Mouse (Mus musculus) kidney, postnatal 36 days (tissue): ENCODE measurements around the gene Neurl3.

Experiments
- DNase-seq, 2 experiments: peaks; one replicate each; pipeline ENCODE4 v3.0.0; 2021 to 2022; ENCODE audit warnings: mixed read lengths in 2 of 2

Neurl3 gene

DNA sequence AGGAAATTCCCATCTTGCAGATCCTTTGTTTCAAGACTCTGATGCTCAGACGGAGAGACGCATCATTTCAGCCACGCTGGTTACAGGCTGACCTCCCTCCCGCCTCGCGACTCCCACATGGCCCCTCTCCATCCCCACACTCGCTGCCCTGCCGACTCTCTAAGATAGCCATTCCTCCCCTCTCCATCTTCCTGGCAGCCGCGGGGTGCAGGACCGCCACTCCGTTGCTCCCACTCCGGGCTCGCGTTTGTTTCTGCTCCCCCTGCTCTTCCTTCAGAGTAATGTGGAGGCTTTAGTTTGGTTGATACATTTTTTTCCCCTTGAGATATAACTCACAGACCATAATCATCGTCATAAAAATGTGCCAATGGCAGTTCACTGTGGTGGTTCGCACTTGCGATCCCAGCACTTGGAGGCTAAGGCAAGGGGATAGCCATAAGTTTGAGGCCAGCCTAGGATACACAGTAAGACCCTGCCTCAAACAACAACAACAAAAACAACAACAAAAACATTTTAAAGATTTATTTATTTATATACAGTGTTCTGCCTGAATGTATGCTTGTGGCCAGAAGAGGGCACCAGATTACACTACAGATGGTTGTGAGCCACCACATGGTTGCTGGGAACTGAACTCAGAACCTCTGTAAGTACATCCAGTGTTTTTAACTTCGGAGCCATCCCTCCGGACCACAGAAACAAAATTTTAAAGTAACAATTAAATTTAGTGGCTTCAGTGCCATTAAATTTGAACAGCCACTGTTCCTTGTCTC lies 18.4 kb downstream of the Neurl3 start:
- no peak for DNase-seq

DNA sequence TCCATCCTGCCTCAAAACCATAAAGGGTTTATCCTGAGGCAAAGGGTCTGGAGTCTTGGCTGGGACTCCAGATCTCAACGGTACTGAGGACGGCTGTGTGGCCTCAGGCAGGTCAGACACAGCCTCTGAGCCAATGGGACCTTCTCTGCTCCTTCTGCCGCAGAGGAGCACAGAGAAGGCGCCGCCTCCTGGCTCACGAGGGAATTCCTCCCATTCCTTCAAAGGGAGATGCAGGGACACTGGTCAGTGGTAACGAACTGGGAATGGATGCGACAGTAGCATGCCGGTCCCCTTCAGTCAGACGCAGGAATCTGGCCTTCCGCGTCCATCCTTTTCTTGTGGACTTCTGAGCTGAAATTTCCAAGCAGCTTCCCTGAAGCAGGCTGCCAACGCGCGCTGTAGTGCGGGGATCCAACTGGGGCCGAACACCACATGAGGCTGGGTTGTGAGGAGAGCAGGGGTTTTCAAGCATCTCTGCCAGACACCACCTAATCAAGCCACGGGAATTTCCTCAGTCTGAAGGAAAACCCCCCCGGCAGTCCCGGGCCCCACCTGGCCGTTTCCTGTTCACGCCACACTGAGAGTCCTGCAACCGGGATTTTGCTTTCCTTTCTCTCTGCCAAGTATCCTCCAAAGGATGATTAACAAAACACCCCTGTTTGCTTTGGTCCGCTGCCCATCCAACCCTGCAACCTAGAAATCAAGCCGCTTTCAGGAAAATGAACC lies 19.7 kb downstream of the Neurl3 start:
- peak; percentile 71 to 78 for DNase-seq

DNA sequence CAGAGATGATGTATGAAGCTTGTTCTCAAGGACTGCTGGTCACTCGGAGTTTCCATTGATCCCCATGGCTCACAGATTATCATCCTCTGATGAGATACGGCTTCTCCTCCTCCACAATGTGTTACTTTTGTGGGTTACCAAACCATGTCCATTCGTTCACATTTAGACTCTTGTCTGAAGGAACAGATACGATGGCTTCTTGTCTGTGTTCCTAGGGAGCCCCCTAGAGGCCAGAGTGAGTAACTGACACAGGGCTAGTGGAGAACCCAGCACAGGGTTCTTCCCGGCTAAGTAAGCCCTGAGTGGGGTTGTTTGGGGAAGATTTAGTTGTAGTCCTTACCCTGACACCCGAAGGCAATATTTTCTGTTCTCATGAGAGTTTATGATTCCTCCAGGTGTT lies 21.7 kb downstream of the Neurl3 start:
- DNase-seq = peak; percentile 77 to 82

DNA sequence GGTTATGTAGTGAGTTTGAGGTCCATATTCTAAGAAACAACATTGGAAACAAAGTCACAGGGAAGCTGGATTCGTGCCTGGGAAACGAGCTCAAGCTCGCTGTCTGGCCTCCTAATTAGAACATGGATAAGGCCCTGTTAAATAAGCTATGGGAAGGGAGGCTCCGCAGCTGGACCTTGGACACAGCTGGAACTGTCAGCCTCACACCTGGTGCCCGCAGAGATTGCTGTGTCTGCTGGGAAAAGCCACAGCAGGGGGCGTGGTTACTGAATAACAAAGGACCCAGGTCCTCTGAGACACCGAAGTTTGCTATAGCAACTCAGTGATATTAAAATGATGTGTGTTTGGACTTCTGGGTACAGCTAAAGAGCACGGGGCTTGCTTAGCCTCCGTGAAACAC lies 23.1 kb downstream of the Neurl3 start:
- DNase-seq = peak in 1 of 2 experiments; percentile 55

DNA sequence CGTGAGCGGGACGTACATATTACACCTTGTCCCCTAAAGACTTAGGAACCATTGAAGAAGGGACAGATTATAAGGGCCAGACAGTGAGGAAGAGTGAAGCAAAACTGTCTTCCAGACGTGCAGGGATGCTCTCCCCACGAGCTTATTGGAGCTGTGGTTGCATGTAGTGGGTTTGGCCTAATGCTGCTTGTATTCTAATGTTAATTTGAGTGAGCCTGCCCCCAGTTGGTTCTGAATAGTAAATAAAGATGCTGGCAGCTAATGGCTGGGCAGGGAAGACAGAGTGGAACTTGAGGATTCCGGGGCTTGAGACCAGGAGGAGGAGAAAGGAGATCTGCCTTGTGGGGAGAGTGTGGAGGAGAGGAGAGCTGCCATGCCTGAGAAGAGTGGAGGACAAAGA lies 27.8 kb downstream of the Neurl3 start:
- DNase-seq = no peak

DNA sequence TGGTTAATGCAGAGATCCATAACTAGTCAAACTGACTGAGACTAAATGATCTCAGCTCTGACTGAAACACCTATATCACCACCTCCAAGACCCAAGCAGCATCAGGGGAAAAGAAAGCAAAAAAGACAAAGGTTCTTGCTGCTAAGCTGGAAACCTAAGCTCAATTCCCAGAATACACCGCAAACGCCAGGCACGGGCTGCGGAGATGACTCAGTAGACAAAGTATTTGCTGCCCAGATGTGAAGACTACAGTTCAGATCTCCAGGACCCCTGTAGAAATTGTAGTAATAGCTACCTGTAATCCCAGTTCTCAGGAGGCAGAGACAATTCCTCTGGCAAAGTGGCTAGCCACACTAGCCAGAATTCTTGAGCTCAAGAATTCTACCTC lies 29.7 kb downstream of the Neurl3 start:
- DNase-seq = no peak

DNA sequence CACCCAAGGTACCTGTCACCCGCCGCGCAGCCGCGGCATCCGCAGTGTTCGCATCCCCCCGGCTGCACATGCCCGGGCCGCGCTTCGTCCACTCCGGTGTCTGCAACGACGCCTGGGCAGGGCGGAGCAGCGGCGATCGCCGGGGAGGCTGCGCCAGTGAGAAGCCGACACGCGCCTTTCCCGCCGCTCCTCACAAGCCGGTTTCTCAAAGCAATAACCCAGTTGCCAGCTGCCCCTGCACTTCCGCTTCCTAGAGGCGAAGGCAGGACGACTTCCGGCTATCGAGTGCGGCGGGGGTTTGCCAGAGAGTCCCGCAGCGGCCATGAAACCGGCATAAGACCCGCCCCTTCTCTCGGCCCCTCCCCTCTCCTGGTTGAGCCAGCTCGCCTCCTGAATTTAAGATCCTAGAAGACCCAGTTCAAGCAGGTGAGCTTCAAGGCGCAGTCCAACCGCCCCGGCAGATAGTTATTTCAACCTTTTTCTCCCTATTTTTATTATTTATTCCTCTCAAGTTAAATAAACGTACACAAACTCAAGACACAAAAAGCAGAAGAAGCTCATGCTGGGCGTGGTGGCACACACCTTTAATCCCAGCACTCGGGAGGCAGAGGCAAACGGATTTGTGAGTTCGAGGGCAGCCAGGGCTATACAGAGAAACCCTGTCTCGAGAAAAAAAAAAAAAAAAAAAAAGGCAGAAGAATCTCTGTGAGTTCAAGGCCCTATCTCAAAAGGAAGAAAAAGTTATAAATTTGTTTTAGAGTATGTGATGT lies 30.2 kb downstream of the Neurl3 start, which contains the start of gene Uggt1:
TSS of gene Uggt1 (minus strand) at position 663 of the 770 bp plus-strand sequence.
- DNase-seq = peak; percentile 97

DNA sequence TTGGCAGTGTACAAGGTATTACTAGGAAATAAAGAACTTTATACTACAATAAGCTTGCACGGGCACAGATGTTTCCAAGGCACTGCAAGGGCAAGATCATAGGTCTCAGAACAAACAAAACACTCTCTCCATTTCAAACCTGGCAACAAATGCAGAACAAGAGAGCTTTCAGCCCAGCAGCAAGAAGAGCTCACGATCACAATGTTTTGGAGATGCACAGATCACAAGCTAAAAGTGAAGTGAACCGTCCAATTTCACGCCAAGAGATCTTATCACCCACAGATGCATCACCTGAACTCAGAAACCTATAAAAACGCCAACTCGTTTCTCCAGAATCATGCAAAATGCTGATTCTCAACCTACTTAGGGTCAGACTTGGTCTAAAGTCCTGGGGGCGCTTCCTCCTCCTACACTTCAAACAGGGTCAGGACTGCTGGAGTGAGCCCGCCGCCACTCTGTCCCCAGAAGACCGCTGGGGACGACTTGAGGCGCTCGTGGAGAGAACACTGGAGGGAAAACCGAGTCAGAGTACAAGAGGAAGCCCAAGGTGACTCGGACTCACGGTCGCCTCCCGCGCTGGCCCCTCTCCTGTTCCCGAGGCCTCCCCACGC lies 30.9 kb downstream of the Neurl3 start:
- DNase-seq = no peak

DNA sequence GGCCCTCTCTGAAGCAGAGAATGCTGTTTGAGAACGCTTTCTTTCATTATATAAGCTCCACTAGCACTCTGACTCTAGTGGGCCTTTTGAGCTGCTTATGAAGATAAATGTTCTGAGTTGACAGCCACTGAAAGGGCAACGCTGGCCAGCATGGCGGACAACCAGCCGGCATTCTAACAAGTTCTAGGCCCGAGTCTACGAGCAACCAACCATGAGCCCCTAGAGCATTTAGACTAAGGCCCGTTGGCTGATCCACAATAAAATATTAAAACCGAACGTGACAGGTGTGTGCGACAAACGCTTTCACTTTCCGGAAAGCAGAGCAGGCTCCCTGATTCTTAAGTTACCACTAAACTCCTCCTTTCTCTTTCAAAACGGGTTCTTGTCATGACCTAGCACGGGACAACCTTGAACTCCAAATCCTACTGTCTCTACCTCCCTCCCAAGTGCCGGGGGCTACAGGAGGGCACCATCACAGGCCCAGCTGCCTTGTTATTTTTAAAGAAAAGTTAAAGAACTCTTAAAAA lies 32.5 kb downstream of the Neurl3 start:
- DNase-seq = no peak

DNA sequence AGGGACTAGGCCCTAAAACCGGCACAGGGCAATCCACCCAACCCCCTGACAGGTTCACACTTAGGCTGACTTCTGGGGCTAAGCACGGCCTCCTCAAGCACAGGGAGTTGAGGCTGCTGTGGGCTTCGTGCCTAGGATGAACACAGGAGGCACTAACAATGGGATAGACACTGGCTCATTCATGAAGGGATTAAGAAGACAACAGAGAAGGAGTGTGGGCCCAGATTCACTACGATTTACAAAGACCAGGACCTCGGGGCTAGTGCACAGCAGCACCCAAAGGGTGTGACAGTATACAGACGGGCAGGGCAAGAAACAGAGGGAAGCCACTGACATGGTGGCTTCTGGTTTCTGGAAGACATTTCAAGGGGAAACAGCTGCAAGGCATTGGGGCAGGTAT lies 34.3 kb downstream of the Neurl3 start:
- no peak for DNase-seq

DNA sequence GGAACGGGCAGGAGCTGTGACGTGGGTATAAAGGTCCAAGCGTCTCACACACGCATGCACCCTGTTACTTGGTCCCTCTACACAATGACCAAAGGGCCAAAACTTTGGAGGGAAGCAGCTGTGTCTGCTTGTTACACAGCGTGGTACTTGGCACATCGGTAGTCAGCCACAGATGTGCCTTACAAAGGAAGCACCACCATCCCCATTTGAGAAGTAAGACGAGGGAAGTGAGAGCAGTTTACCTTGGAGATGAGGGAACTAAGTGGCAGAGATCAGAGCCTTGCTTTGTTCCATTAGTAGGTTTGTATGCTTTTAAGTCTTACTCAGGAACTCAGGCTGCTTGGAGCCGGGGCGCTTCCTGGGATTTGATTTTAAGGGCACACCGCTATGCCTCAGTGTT lies 35.1 kb downstream of the Neurl3 start:
- no peak for DNase-seq

DNA sequence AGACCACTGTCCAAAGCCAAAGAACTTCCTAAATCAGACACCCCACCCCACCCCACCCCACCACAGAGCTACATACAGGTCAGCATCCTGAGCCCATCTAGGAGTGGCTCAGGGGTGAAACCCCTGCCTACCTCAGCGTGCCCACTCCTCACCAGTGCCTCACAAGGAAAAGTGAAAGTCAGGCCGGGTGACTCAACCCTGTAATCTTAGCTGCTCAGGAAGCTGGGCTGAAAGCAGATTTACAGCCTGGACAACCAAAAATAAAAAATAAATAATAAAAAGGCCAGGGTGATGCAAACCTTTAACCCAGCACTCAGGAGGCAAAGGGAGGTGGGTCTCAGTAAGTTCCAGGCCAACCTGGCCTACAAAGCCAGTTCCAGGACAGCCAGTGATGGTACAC lies 38.6 kb downstream of the Neurl3 start:
- DNase-seq = no peak

DNA sequence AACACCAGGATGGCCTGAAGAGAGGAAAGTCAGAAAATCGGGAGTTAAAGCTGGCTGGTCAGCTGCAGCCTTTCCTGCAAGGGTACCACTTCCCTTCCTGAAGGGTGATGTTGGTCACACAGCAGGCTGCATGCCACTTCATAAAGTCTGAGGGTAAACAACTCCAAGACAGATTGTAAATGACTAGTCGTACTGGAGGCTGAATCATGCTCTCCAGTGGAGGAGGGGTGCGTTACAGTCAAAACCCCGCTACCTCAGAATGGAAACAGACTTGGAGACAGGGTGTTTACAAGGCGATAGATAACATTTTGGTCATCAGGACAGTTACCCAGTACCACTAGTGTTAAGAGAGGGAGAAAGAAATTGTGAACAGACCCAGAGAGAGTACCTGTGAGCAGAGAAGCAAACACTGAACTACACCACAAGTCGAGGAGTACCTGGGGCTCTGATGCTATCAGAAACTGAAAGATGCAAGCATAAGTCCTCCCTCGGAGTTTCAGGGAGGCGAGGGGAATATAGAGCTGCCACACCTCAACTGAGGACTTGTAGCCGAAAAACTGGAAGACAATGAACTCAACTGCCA lies 39.3 kb downstream of the Neurl3 start:
- no peak for DNase-seq

DNA sequence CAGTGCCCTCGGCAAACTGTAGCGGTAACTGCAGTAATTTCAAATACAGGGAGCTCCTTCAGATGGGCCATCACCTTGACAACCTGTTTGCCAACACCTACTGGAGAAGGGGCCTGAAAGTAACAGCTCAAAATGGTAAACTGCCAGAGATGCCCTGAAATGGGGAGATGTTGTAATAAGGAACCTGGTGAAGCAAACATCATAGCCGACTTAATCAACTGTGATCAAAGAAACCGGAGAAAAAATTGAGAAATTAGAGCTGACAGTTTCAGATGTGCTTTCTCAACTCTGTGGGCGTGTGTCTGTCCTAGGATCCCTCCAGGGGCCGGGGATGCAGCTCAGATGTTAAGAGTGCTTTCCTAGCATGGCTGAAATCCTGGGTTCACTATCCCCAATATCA lies 41.3 kb downstream of the Neurl3 start:
- DNase-seq = no peak

DNA sequence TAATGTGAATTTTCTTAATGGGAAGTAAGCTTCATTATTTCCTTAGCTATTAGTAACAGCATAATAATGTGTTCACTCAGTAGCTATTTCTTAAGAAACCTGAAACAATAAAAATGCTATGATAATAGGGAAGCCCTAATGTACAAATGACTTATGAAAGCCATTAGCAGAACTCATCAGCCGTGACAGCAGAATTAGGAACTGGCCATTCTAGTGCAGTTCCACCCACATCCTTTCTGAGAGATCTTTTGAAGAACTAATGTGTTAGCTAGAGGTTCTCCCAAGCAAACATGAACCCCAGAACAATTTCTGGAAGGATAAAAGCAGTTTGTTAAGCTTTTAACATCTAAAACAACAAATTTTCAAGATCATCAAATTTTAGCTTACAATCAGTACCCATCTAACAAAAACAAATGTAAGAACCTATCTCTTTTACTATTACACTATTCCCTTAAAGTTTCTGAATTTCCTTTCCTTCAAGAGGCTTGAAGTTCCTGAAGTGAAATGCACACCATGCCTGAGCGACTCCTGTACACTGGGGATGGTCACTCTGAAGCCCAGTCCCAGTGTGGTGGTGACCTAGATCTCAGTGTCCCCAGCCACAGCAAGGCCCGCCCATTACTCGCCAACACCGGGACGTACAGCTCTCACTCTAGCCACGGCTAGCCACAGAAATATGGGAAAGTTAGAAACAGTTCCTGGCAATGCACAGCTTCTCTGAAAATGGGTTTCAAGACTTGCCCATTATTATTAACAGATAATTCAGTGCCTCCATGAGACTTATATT lies 43.4 kb downstream of the Neurl3 start:
- DNase-seq = no peak

DNA sequence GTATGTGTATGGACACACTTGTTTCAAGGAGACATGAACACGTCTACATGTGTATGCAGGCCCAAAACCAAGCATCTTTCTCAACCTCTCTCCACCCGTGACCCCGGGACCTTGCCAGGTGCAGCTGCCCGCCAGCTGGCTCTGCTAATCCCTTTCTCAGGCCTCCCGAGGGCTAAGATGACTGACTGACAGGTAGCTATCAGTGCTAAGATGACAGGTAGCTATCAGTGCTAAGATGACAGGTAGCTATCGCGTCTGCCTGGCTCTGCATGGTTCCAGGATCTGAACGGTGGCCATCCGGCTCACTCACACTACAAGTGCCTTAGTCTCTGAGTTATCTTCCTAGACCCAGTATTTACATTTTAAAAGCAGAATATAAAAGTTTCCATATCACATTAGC lies 46.0 kb downstream of the Neurl3 start:
- DNase-seq = no peak

DNA sequence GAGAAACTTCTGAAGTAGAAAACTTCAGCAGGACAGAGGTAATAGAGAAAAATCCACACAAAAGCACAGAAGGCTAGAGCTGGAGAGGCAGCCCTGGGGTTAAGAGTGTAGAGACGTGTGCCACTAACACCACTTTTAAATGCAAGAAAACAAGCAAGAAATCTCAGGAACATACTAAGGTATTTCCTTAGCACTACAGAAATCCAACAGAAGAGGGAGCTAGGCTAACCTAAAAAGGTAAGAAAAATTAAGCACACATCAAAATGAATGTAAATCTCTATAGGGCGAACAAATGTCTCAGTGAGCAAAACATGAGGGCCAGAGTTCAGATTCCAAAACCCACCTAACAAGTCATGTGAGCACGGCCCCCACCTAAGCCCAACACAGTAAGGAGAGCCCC lies 49.8 kb downstream of the Neurl3 start:
- no peak for DNase-seq
